ENCODE assay signal across 8 mouse cellular contexts in genomic region chr3:27461037-27461436, GRCm38 (mm10).
DNase-seq lines count a peak whose midpoint lies in the region; ATAC-seq and TF ChIP-seq lines count a peak whose summit lies in the region.

No protein-coding gene starts in this region.

- TF ChIP-seq CTCF in intestine, postnatal 0 days (IDR thresholded peaks at IDR 0.05; ENCODE audit: low read depth) = peak; percentile 91

- peaks cover 19% of the 10 kb centered on the region for H3K4me1 ChIP-seq in heart, embryonic 11.5 days (ENCODE audit: control insufficient read depth, insufficient read depth, low read length)
- no peaks in the 10 kb centered on the region for H3K4me1 ChIP-seq in intestine, postnatal 0 days (replicated peaks; ENCODE audit: control insufficient read depth, insufficient read depth, low read length)
- no peaks in the 10 kb centered on the region for H3K4me1 ChIP-seq in midbrain, embryonic 15.5 days

- no peak overlapping the region for H3K4me2 ChIP-seq in heart, embryonic 11.5 days
- no peak overlapping the region for H3K4me2 ChIP-seq in intestine, postnatal 0 days (replicated peaks; ENCODE audit: low read depth)
- no peak overlapping the region for H3K4me2 ChIP-seq in midbrain, embryonic 15.5 days

- WGBS in heart, embryonic 11.5 days (ENCODE audit: insufficient replicate concordance) = 67% methylated on average over 1 of the region's 1 CpGs
- WGBS in intestine, postnatal 0 days = 41% methylated on average over 1 of the region's 1 CpGs
- WGBS in midbrain, embryonic 15.5 days = 62% methylated on average over 1 of the region's 1 CpGs

- H3K27ac ChIP-seq in heart, embryonic 11.5 days (ENCODE audit: low read depth, low read length) = no peak overlapping the region
- no peak overlapping the region for H3K27ac ChIP-seq in intestine, postnatal 0 days (ENCODE audit: low read depth, low read length)
- H3K27ac ChIP-seq in midbrain, embryonic 15.5 days = no peak overlapping the region

- no peaks in the 10 kb centered on the region for H3K27me3 ChIP-seq in heart, embryonic 11.5 days (ENCODE audit: control insufficient read depth, insufficient read depth, low read length)
- no peaks in the 10 kb centered on the region for H3K27me3 ChIP-seq in intestine, postnatal 0 days (replicated peaks; ENCODE audit: control insufficient read depth, insufficient read depth, low read length)
- no peaks in the 10 kb centered on the region for H3K27me3 ChIP-seq in midbrain, embryonic 15.5 days (replicated peaks)

- no peaks in the 10 kb centered on the region for H3K9me3 ChIP-seq in heart, embryonic 11.5 days (replicated peaks; ENCODE audit: control insufficient read depth, low read length)
- H3K9me3 ChIP-seq in intestine, postnatal 0 days (ENCODE audit: control insufficient read depth) = no peaks in the 10 kb centered on the region
- no peaks in the 10 kb centered on the region for H3K9me3 ChIP-seq in midbrain, embryonic 15.5 days

- peaks cover 30% of the 10 kb centered on the region for H3K36me3 ChIP-seq in heart, embryonic 11.5 days (ENCODE audit: control insufficient read depth, insufficient read depth, low read length)
- peaks cover 89% of the 10 kb centered on the region for H3K36me3 ChIP-seq in intestine, postnatal 0 days (ENCODE audit: control insufficient read depth, insufficient read depth)
- no peaks in the 10 kb centered on the region for H3K36me3 ChIP-seq in midbrain, embryonic 15.5 days (replicated peaks)

- intact Hi-C loops in left cerebral cortex, postnatal 25 days (cut with DNase I) = loop anchor here (5.0 kb wide), 3 partner anchors 124 to 646 kb away; no protein-coding TSS in a partner anchor

- ATAC-seq in heart, embryonic 11.5 days (replicated peaks; ENCODE audit: insufficient number of reproducible peaks, low FRiP score, low TSS enrichment) = no peak
- no peak for ATAC-seq in intestine, postnatal 0 days
- ATAC-seq in midbrain, embryonic 15.5 days (replicated peaks) = peak; percentile 74

- DNase-seq in heart, adult 11 months = peak; percentile 94
- DNase-seq in cerebellum, postnatal 10 days = peak; percentile 86 to 90
- peak; percentile 81 for DNase-seq in gastrocnemius, adult 18-20 months (ENCODE audit: low spot score)
- peak; percentile 78 to 88 for DNase-seq in left cerebral cortex, postnatal 25 days (ENCODE audit: low spot score in 2 of 2)
- peak; percentile 35 to 78 for DNase-seq in spleen, postnatal 10 days (ENCODE audit: low spot score in 2 of 2)

- no peak overlapping the region for H3K9ac ChIP-seq in heart, embryonic 11.5 days (ENCODE audit: low read depth, low read length)
- H3K9ac ChIP-seq in intestine, postnatal 0 days (ENCODE audit: low read depth, low read length) = no peak overlapping the region
- H3K9ac ChIP-seq in midbrain, embryonic 15.5 days = no peak overlapping the region

- H3K4me3 ChIP-seq in heart, embryonic 11.5 days (ENCODE audit: low read depth, low read length) = no peak overlapping the region
- no peak overlapping the region for H3K4me3 ChIP-seq in intestine, postnatal 0 days (ENCODE audit: low read depth, low read length)
- H3K4me3 ChIP-seq in midbrain, embryonic 15.5 days = no peak overlapping the region
